Mouse (Mus musculus): Measurements from ENCODE around the gene Sacm1l.

The Sacm1l gene

DNA sequence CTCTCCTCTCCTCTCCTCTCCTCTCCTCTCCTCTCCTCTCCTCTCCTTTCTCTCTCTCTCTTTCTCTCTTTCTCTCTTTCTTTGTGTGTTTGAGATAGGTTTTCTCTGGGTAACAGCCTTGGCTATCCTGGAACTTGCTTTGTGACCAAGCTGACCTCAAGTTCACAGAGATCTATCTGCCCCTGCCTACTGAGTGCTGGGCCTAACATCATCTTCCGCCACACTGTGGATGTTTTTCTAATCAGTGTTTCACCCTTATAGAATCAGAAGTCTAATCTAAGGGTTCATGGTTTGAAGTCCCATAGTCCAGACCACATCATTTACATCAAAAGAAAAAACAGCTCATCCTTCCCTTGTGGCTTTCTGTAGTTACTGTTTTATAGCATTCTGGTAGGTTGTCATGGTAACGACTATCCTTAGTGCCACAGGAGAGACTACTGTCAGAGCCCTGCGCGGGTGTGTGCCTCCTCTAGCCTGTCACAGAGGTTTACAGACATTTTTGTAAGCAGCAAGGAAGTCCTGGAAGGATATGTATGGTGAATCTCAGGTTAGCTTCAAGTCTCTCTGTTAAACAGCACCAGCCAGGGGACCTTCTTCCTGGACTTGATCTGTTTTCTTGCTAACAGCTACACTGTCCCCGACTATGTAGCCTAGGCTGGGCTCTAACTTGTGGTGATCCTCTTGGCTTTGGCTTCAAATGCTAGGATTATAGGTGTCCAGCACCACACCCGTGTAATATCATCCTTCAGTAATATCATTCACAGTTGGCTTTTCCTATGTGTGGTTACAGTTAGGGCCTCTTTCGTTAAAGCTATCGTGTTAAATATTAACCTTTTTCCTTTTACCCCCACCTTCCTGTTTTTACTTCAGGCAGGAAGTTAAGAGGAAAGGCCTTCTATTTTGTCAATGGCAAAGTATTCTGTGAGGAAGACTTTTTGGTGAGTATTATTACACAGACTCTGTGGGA, 19.6 kb upstream of the Sacm1l start:
- no peak for DNase-seq (ENCODE audit: low spot score)

DNA sequence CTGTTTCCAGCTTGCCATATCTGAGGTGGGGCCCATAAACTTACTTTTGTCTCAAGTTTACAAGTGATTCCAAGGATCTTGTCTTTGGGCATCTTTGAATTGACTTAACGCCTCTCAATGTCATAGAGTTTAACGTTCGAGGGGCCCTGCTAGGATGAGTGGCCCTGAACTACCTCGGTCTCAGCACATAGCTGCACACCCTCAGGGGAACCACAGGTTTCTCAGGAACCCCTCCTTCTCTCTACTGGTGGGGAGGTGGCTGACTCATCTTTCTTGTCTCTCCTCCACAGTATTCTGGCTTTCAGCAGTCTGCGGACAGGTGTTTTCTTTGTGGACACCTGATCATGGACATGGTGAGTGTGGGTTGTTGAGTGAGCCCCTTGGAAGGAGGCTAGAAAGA, 18.6 kb upstream of the Sacm1l start:
- no peak for DNase-seq (ENCODE audit: low spot score)

DNA sequence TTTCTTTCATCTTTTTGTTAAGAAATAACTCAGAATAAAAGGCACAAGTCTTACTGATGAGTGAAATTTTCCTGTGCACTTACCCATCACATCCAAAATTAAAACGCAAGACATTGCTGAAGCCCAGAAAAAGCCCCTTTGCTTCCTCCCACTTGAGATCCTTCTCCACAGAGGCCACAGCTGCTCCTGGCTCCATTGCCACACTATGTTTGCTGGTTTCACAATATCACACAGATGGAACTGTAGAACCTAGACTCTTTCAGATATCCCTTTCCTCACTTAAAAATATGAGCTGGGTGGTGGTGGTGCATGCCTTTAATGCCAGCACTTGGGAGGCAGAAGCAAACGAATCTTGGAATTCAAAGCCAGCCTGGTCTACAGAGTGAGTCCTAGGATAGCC, 17.1 kb upstream of the Sacm1l start:
- DNase-seq (ENCODE audit: low spot score): no peak

DNA sequence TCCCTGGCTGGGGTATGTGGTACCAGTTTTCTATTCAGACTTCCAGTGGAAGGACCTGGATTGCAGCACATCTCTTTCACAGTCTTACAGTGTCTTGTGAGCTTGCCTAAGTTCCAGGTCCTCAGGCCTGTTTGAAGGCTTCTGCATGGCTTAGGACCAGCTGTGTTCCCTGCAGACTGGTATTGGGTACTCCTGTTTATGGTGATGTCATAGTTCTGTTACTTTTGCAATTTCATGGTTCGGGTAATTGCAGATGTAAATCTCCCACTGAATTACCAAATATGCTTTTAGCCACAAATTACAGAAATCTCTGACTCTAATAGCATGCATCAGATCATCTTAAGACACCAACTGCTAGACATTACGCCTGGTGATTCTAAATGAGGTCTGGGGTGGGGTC, 14.5 kb upstream of the Sacm1l start:
- DNase-seq (ENCODE audit: low spot score): no peak

DNA sequence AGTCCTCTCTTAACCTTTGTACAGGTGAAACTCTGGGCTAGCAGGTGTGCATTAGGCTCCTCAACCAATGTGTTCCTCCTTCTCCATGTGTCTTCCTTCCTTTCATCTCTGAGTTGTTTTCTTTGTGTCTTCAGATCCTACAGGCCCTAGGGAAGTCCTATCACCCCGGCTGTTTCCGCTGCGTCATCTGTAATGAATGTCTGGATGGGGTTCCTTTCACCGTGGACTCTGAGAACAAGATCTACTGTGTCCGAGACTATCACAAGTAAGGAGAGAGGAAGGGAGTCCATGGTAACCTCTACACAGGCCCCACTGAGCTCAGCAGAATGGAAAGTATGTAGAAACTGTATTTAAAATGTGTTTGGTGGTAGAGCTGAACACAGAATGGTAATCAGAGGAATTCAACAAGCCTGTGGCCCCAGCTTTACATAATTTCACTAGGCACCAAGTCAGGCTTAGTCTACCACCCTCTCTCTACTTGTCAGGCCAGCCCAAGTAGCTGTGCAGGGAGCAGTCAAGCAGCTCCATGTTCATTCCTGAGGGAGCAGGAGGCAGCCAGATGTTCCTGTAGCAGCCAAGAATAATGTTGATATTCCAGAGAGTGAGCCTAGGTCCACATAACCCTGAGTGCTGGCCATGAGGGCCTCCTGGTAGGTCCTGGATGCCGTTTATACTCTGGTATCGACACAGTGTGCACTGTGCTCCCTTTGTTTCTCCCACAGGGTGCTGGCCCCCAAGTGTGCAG, 12.7 kb upstream of the Sacm1l start:
- DNase-seq (ENCODE audit: low spot score): no peak

DNA sequence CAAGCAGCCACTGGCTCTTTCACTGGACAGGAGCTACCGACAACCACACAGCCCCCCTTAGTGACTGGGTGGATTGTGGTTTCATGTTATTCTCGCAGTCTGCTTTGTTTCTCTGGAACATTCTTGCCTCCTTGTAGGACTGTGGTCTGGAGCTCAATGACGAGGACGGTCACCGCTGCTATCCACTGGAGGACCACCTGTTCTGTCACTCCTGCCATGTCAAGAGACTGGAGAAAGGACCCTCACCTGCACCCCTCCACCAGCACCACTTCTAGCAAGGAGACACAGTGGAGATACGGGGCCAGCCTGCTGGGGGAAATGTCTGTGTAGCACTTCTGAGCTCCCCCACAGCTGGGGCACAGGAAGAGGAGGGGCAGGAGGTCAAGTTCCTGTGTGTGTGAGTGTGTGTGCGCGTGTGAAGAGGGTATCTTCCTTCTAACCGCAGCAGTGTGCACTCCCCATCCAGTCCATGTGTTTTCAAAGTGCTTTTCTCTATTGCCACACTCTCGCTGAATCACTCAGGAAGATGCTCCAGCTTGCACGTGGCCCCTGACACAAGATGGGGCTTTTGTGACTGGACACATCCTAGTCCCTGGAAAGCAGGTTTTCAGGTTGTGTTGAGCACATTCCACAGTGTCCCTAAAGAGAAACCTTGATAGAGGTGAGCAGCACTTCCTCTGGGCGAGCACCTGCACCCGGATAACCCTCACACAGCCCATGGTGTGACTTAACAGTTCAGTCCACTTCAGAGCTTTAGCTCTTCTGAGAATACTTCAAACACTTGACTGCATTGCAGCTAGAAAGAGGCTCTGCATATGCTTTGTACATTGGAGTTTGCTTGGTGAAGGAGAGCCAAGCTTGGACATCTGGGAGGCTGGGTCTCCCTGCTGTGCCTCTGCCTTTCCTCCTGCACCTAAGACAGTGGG, 10.3 kb upstream of the Sacm1l start:
- DNase-seq (ENCODE audit: low spot score): no peak

DNA sequence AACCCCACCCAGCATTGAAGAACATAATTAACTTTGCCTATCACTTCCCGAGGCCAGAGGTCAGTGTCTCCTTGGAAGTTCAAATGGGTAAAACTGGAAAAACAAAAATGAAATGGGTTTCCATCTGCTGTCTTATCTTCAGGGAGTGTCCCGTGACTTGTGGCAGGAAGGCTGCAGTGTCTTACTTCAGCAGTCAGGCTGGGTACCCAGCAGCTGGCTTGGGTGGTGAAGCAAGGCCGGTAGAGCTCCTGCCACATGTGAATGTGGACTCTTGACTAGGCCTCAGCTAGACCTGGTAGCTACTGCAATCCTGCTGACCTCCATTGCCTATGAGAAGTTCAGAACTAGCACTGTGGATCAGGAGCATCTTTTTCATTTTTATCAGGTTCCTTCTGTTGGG, 8.8 kb upstream of the Sacm1l start:
- no peak for DNase-seq (ENCODE audit: low spot score)

DNA sequence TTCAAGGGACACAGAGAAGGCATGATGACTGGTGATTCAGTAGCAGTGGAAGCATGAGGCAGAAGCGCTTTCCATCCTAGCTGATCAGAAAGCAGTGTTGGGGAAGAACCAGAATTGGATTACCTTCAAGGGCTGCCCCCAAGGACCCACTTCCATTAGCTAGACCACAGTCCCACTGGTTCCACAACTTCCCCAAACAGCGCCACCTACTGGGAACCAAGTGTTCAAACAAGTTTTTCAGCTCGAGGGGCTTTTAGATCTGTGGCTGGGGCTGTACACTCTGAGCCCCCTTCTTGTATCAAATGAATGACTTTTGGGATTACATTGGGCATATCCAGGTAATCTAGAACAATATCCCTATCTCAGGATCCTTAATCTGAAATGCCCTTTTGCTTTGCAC, 5.9 kb upstream of the Sacm1l start:
- peak; percentile 60 for DNase-seq (ENCODE audit: low spot score)

DNA sequence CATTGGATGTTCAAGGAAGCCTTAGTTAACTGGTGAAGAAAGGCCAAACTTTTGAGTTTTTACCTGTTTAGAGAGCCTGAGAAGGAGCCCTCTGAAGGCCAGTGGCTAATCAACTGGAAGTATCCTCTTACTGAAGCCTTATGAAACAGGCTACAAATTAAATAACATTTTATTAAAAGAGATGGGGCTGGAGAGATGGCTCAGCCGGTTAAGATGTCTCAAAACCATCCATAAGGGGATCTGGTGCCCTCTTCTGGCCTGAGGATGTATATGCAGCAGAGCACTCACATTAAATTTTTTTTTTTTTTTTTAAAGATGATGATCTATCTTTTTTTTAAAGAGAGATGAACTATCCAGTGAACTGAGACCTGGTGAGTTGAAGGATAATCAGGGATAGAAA, 4.5 kb upstream of the Sacm1l start:
- peak; percentile 71 for DNase-seq (ENCODE audit: low spot score)

DNA sequence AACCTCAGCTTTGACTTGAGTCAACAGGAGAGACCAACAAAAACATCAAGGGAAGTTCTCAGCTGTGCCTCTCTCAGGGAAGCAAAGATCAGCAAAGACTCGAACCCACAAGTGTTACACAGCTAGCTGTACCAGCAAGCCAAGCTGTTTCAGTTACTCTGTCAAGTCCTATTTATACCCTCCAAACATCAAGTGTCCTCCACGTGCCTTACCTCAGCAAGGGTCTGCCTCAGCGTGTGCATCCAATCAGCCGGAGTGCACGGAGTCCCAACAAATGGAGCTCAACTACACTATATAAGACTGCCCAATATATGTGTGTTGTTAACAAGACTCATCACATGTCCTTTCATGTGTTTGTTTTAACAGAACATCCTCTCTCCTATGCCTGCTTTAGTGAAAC, 3.1 kb upstream of the Sacm1l start:
- no peak for DNase-seq (ENCODE audit: low spot score)

DNA sequence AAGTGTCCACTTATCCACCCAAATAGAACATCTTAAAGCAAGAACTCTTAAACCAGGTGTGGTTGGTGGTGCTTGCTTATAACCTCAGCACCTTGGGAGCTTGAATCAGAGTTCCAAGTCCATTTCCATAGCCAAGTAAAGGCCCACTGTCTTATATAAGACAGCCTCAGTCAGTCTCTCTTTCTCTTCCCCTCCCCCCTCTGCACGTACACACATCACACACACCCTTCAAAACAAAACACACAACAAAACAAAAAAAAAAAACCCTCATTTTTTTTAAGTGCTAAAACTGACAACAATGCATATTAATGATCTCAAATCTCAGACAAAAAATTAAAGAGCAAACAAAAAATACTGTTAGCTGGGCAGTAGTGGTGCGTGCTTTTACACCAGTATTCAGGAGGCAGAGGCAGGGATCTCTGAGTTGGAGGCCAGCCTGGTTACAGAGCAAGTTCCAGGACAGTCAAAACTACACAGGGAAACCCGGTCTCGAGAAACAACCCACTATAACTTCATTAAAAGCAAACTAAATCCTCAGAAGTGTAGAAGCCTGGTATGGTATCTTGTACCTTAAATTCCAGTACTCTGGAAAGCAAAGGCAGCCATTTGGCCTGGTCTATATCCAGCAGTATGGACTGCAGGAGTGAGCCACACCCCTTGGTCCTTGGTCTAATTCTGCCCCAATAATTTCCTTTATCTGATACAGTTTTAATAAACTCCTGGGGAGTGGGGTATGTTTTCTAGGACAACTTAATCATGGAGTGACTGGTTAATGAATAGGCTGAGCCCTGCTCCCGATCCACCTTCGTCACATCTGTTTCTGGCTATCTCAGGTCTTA, 1.3 kb upstream of the Sacm1l start:
- DNase-seq (ENCODE audit: low spot score): no peak

DNA sequence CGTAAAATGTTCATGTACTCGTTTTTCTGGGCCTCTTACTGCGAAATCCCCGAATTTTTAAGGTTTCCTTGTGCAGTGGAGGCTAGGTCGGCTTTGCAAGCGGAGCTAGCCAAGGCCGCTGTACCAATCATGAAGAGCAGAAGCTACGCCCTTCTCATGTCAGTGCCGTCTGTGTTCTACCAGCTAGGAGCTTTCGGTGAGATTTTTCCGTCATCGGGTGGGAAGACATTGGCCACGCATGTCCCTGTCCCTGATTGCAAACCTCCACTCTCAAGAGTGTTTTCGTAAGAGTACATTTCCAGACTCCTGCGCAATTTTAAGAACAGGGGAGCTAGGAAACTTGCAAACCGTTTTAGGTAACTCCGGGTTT, 648 bp upstream of the Sacm1l start:
- peak; percentile 64 for DNase-seq (ENCODE audit: low spot score)

DNA sequence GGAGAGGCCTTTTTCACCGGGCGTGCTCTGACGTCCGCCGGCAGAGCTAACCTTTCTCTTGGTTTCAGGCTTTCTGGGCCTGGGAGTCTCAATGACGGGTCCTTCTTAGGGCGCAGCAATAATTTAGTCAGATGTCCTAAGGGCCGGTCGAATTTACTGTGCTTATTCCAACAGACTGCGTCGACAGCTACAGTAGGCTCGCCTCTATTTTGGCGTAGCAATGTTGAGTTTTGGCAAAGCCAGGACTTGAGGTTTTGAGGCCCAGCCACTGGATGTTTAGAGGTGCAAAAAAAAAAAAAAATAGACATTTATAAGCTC, 558 bp downstream of the Sacm1l start:
- DNase-seq (ENCODE audit: low spot score): peak; percentile 55

DNA sequence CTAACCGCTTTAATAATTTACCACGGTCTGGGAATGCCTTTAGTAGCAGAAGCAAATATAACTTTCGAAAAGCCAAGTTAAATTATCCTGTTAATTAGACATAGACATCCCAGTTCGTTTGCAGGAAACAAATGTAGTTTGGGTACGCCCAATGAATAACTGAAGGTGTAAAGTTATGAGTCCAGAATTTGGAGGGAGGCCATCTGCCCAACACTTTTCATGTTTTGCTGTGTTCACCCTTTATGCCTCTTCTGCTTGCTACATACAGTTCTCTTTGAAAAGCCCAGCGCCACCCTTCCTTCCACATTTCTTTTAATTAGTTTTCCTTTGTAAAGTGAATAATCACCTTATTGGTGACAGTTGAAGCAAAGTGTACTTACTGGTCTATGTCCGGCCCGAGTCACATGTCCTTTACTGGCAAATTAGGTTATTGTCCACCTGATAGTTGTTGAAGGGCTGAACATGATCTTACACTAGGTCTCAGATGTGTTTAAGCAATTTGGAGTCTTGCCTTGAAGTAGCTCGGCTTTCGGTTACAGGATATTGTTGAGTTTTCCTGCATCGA, 1.1 kb downstream of the Sacm1l start:
- no peak for DNase-seq (ENCODE audit: low spot score)

DNA sequence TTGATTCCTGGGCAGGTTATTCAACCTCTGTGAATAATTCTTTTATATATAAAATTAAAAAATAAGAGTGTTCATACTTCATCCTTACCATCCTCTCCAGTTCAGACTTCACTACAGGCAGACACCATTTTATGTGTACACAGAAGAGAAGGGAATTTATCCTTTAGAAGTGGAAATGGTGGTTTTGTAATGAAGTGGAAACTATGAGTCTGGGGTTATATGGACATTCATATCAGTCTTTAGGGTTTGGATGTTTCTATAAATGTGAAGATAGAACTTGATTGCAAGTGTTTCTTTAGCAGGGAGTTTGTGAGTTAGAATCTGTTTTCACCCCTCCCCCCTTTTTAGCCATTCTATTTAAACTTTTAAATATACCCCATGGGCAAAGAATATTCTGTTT, 1.7 kb downstream of the Sacm1l start:
- DNase-seq (ENCODE audit: low spot score): no peak

DNA sequence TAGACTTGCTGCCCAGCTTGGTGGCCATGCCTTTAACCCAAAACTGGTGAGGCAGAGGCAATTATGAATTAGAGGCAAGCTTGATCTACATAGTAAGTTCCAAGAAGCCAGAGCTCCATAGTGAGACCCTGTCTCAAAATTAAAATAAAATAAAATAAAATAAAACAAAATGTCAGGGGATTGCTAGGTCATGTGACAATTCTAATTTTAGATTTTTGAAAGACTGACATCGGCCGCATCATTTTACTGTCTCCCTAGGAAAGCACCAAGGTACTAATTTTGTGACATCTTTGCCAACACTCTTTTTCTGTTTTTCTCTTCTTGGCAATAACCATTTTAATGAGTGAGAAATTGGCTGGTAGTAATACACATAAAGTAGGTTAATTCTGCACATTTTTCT, 7.1 kb downstream of the Sacm1l start:
- DNase-seq (ENCODE audit: low spot score): no peak

DNA sequence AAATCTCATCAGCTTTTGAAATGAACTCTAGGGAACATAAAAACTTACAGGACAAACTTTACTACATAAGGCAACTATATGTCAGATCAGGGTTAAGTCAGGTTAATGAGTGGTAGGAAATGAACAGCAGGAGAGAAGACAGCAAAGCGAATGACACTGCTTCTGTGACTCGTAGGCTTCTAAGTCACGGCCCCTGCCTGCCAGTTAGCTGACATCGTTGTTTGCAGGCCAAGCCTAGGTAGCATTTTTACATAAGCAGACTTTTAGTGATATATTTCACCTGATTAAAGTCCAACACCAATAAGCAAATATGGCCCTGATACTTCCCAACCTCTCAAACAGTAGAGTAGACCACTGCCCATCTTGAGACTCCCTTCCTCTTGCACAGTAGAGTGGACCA, 8.6 kb downstream of the Sacm1l start:
- no peak for DNase-seq (ENCODE audit: low spot score)

DNA sequence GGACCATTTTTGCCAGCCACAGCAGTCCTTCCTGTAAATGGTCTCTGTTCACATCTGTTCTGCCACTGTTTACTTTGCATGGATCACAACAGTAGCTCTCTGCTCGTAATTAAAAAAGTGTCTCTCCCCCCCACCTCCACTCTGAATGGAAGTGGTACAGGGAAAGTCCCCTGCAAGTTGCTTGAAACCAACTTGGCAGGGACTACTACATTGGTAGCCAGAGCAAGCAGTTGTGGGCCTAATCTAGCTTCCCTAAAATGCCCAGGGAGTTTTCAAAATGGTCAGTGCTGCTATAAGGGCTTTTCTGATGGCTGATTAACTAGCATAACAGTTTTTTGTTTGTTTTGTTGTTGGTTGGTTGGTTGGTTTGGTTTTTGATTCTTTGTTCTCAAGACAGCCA, 9.5 kb downstream of the Sacm1l start:
- no peak for DNase-seq (ENCODE audit: low spot score)

DNA sequence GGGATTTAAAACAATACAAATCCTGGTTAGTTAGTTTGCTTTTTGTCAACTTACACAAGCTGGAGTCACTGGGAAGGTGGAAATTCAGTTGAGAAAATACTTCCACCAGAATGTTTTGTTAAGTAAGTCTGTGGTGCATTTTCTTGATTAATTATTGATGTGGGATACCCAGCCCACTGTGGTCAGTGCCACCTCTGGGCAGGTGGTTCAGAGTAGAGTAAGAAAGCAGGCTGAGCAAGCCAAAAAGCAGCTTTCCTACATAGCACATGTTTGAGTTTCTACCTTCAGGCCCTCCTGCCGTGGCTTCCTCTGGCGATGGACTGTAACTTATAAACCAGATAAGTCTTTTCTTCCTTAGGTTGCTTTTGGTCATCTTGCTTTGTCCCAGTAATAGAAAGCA, 10.3 kb downstream of the Sacm1l start:
- no peak for DNase-seq (ENCODE audit: low spot score)

DNA sequence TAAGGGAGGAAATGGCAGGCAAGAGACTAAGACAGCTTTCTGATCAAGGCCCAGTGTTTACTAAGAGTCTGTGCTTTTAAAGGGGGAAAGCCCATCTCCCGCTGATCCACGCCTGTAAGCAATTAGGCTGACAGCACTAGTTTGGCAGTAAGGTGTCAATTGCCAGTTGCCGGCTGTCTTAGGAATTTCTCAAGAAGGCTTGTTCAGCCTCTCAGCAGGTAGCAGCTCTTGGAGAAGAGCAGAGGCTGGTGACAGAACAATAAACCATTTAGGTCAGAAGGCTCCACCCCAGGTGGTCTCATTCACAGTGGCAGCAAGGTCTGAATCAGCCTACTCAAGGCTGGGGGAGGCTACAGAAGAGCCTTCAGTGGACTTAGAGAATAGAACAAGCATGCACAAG, 25.0 kb downstream of the Sacm1l start:
- DNase-seq (ENCODE audit: low spot score): peak; percentile 71

All from embryo, embryonic 10 days (tissue).